Mouse (Mus musculus): ENCODE data around the gene Tspan10. TPM values are rescaled to one million over a fixed set of nuclear protein-coding genes. Genes with fewer than 3 reads are reported as not detected.

Tspan10 gene
- polyA plus RNA-seq, 1 experiment from 2014 or later, result not detected

GRCm38 (mm10) chr11:120417852-120418251 is 24.6 kb upstream of the Tspan10 start:
- no peak for DNase-seq (ENCODE audit: low spot score)
- Histone ChIP-seq H3K9me3 (ENCODE audit: low read length) (no peaks in the 10 kb centered on the region), H3K27ac (ENCODE audit: low read length) (no peak overlapping the region), H3K4me2 (replicated peaks; ENCODE audit: low read depth, low read length) (no peak overlapping the region), H3K4me1 (ENCODE audit: insufficient read depth, low read depth, low read length) (no peaks in the 10 kb centered on the region), H3K36me3 (ENCODE audit: insufficient read depth, low read length) (peaks cover 56% of the 10 kb centered on the region), H3K4me3 (ENCODE audit: low read depth, low read length) (no peak overlapping the region), H3K9ac (replicated peaks; ENCODE audit: low read depth) (no peak overlapping the region), H3K27me3 (replicated peaks; ENCODE audit: insufficient read depth, low read length) (no peaks in the 10 kb centered on the region)
- ATAC-seq, result no peak
- WGBS, result 81% methylated on average over 7 of the region's 7 CpGs
- no peak for TF ChIP-seq EP300 (IDR thresholded peaks at IDR 0.05)
- no peak for TF ChIP-seq CTCF (IDR thresholded peaks at IDR 0.05)

DNA sequence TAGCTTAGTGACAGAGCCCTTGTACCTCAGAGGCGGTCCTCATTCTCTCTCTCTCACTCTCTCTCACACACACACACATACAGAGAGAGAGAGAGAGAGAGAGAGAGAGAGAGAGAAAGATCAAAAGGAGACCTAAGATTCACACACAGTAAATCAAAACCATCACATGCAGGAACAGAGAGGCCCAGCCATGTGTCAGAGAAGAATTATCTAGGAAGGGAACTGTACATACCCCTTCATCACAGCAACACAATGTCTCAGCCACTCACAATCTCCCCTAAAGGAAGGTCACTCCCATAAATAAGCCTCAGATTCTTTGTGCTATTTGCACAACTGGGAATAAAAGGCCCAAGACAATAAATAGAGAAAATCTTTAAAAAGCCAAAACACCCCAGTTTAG is 23.9 kb upstream of the Tspan10 start:
- ATAC-seq, result no peak
- H3K4me3 ChIP-seq (ENCODE audit: low read depth, low read length), result no peak overlapping the region
- no peaks in the 10 kb centered on the region for H3K9me3 ChIP-seq (ENCODE audit: low read length)

DNA sequence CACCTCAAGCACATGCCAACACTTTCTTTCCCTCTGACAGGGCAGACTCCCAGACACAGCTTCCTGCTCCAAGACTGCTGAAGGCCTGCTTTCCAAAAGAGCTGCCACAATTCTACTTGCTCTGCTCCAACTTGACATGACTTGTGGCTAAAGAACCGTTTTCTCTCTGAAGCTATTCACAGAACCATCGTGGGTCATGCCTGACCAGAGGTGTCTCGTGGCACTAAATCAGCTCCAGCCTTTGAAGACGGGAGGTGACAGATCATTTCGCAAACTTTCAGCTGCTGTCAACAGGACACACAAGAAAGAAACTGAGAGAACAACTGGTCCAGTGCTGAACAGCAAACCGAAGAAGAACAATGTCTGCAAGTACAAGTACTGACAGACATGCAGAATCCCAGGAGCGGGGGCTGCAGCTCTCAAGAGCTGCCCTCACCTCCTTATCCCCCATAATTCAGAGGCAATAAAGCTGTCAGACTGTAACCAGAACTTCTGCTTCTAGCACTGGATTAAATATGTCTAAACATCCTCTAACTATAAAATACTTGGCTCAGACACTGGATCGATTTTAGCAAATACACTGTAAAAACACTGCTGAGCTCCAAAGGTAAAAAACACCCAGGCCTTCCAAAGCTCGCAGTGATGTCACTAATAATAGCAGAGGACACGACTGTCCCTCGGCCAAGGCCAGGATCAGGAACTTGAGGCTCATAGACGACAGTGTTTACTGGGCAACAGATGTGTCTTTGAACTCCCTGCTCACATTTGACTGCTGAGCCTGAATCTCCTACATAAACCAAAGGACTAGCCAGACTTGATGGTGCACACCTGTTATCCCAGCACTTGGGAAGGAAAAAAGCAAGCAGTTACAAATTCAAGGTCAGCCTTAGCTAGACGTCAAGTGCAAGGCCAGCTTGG is 19.5 kb upstream of the Tspan10 start:
- no peak overlapping the region for H3K27ac ChIP-seq (ENCODE audit: low read length)
- TF ChIP-seq EP300 (IDR thresholded peaks at IDR 0.05) (no peak), CTCF (IDR thresholded peaks at IDR 0.05) (no peak)
- H3K9me3 ChIP-seq (ENCODE audit: low read length), result no peaks in the 10 kb centered on the region
- H3K4me3 ChIP-seq (ENCODE audit: low read depth, low read length), result no peak overlapping the region
- 71% methylated on average over 13 of the region's 13 CpGs for WGBS
- no peak overlapping the region for H3K4me2 ChIP-seq (replicated peaks; ENCODE audit: low read depth, low read length)
- H3K4me1 ChIP-seq (ENCODE audit: insufficient read depth, low read depth, low read length), result no peaks in the 10 kb centered on the region
- no peaks in the 10 kb centered on the region for H3K27me3 ChIP-seq (replicated peaks; ENCODE audit: insufficient read depth, low read length)
- peaks cover 61% of the 10 kb centered on the region for H3K36me3 ChIP-seq (ENCODE audit: insufficient read depth, low read length)
- DNase-seq (ENCODE audit: low spot score), result no peak
- no peak for ATAC-seq
- H3K9ac ChIP-seq (replicated peaks; ENCODE audit: low read depth), result no peak overlapping the region

More for the DNA sequence above, 23.9 kb upstream of the Tspan10 start:
- 96% methylated on average over 1 of the region's 1 CpGs for WGBS
- no peaks in the 10 kb centered on the region for H3K4me1 ChIP-seq (ENCODE audit: insufficient read depth, low read depth, low read length)
- no peaks in the 10 kb centered on the region for H3K27me3 ChIP-seq (replicated peaks; ENCODE audit: insufficient read depth, low read length)
- no peak overlapping the region for H3K9ac ChIP-seq (replicated peaks; ENCODE audit: low read depth)
- no peak overlapping the region for H3K27ac ChIP-seq (ENCODE audit: low read length)
- no peak for DNase-seq (ENCODE audit: low spot score)
- TF ChIP-seq EP300 (IDR thresholded peaks at IDR 0.05) (no peak), CTCF (IDR thresholded peaks at IDR 0.05) (no peak)
- no peak overlapping the region for H3K4me2 ChIP-seq (replicated peaks; ENCODE audit: low read depth, low read length)
- peaks cover 50% of the 10 kb centered on the region for H3K36me3 ChIP-seq (ENCODE audit: insufficient read depth, low read length)

DNA sequence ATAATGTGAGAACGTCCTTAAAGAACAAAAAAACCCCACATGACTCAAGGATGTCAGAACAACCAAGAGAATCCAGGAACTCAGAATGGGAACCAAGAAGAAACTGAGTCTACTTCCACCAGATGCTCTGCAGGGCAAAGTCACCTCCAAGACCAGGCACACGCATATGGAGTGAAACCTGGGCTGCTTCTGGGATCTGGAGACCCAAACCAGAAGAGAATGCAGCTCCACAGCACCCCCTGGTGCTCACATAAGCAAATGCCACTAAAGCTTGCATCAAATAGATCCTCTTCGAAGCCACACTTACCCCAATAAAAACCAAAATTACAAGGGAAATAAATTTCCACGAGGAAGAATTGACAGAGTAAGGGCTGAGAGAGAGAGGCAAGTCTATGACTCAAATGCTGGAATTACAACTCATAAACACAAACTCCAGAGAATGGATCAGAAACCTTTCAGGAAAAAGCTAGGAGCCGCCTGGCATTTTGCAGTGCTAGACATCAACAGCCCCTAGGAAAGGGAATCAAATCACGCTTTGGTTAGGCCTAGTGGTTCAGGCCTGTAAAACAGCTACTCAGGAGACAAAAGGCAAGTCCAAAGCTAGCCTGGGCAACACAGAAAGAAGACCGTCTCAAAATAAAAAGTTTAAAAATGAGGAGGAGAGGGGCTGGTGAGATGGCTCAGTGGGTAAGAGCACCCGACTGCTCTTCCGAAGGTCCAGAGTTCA is 18.7 kb upstream of the Tspan10 start:
- H3K4me2 ChIP-seq (replicated peaks; ENCODE audit: low read depth, low read length), result no peak overlapping the region
- H3K4me3 ChIP-seq (ENCODE audit: low read depth, low read length), result no peak overlapping the region
- H3K4me1 ChIP-seq (ENCODE audit: insufficient read depth, low read depth, low read length), result no peaks in the 10 kb centered on the region
- H3K36me3 ChIP-seq (ENCODE audit: insufficient read depth, low read length), result peaks cover 61% of the 10 kb centered on the region
- H3K9me3 ChIP-seq (ENCODE audit: low read length), result no peaks in the 10 kb centered on the region
- 64% methylated on average over 9 of the region's 9 CpGs for WGBS
- no peak overlapping the region for H3K9ac ChIP-seq (replicated peaks; ENCODE audit: low read depth)
- H3K27ac ChIP-seq (ENCODE audit: low read length), result no peak overlapping the region
- DNase-seq (ENCODE audit: low spot score) (peak; percentile 62), ATAC-seq (no peak)
- no peaks in the 10 kb centered on the region for H3K27me3 ChIP-seq (replicated peaks; ENCODE audit: insufficient read depth, low read length)
- TF ChIP-seq EP300 (IDR thresholded peaks at IDR 0.05) (no peak), CTCF (IDR thresholded peaks at IDR 0.05) (peak; percentile 74)

- no peak for TF ChIP-seq EP300 (IDR thresholded peaks at IDR 0.05)
- TF ChIP-seq CTCF (IDR thresholded peaks at IDR 0.05), result no peak
- H3K27me3 ChIP-seq (replicated peaks; ENCODE audit: insufficient read depth, low read length), result no peaks in the 10 kb centered on the region
- peaks cover 36% of the 10 kb centered on the region for H3K36me3 ChIP-seq (ENCODE audit: insufficient read depth, low read length)
- no peak overlapping the region for H3K9ac ChIP-seq (replicated peaks; ENCODE audit: low read depth)
- WGBS, result 85% methylated on average over 3 of the region's 3 CpGs
- no peak overlapping the region for H3K27ac ChIP-seq (ENCODE audit: low read length)
- DNase-seq (ENCODE audit: low spot score) (no peak), ATAC-seq (no peak)
- no peak overlapping the region for H3K4me2 ChIP-seq (replicated peaks; ENCODE audit: low read depth, low read length)
- no peaks in the 10 kb centered on the region for H3K4me1 ChIP-seq (ENCODE audit: insufficient read depth, low read depth, low read length)
- H3K9me3 ChIP-seq (ENCODE audit: low read length), result no peaks in the 10 kb centered on the region
- H3K4me3 ChIP-seq (ENCODE audit: low read depth, low read length), result no peak overlapping the region
Measured at GRCm38 (mm10) chr11:120426727-120427126, 15.7 kb upstream of the Tspan10 start.

- peak within 1 kb of the TSS; percentile 78 for H3K27ac ChIP-seq (ENCODE audit: low read length)
- no peaks in the 10 kb centered on the region for H3K9me3 ChIP-seq (ENCODE audit: low read length)
- TF ChIP-seq CTCF (IDR thresholded peaks at IDR 0.05) (peak; percentile 46), EP300 (IDR thresholded peaks at IDR 0.05) (no peak)
- H3K9ac ChIP-seq (replicated peaks; ENCODE audit: low read depth), result peak within 1 kb of the TSS; percentile 85
- WGBS, result 1% methylated on average over 74 of the region's 77 CpGs
- DNase-seq (ENCODE audit: low spot score) (peak; percentile 90), ATAC-seq (peak; percentile 91)
- H3K36me3 ChIP-seq (ENCODE audit: insufficient read depth, low read length), result 0 out of 2 replicates have a peak, but pooled peaks cover 12% of the 10 kb centered on the region
- H3K4me2 ChIP-seq (replicated peaks; ENCODE audit: low read depth, low read length), result peak within 1 kb of the TSS; percentile 73
- H3K4me3 ChIP-seq (ENCODE audit: low read depth, low read length), result peak within 1 kb of the TSS; percentile 99
- 0 out of 2 replicates have a peak, but pooled peaks cover 6% of the 10 kb centered on the region for H3K4me1 ChIP-seq (ENCODE audit: insufficient read depth, low read depth, low read length)
- no peaks in the 10 kb centered on the region for H3K27me3 ChIP-seq (replicated peaks; ENCODE audit: insufficient read depth, low read length)
Measured at GRCm38 (mm10) chr11:120437152-120437856, 5.1 kb upstream of the Tspan10 start, which contains the start of gene Nploc4. TSS of gene Nploc4 (minus strand) at chr11:120437708.
